Mouse (Mus musculus): Measurements from ENCODE around the gene Fgfr2.

DNA sequence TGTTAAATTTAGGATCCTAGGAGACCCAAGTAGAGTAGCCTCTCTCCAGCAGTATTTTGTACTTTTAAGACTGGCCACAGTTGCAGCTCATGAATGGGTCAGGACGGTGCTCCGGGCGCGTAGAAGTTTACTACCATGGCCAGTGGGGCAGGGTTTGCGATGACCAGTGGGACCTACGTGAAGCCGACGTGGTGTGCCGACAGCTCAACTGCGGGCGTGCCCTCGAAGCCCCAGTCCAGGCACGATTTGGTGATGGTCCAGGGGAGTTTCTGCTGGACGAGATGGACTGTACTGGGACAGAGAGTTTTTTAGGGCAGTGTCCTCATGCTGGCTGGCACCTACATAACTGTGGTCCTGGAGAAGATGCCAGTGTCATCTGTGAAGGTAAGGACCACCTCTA lies 1935.2 kb downstream of the Fgfr2 start:
- TF ChIP-seq CTCF (IDR thresholded peaks at IDR 0.05; ENCODE audit: borderline replicate concordance, extremely low read depth, insufficient read depth, insufficient read length) (no peak), POLR2A (IDR thresholded peaks at IDR 0.05; ENCODE audit: borderline replicate concordance, extremely low read depth, insufficient read depth, insufficient read length, poor library complexity, severe bottlenecking) (no peak)

Data from brain, embryonic 14.5 days (tissue).